Mouse (Mus musculus): ENCODE data around the gene Olfr483.

Olfr483 gene

DNA sequence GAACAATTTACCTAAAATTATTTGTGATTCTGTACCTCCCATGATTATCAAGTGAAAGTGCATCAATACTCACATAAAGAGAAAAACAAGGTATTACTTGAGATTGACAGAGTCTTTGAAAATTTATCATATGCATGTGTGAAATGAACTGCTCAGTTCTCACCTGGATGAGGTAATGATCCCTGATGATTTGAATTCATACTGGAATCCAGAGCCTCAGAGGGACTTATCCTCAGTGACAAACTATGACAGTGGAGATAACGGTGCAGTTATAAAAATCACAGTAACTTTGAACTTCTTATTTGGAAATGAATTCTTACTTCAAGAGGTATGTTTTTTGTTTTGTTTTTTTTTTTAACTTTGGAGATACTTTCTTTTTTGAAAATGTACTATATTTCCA is at the start of gene Olfr483:
Gene Olfr483 (plus strand): TSS at position 301 of the 400 bp plus-strand sequence.
- no peak for DNase-seq

DNA sequence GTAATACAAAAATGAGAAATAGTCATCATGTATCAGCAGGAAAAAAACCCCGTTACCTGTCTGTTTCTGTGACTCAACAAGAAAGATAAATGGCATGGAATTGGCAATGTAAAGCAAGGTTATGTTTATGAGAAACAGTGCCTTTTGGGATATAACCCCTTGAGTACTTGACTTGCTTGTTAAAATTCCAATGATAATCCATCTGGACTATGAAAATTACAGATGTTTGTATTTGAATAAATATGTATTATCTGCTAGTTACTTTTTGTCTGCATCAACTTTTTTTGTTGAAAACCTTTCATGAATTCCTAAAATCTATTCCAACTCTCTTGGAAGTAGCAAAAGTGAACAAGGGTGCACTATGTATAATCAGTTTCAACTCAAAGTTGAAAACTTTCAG is 33.4 kb upstream of the Olfr483 start, which contains the start of gene Olfr480:
Gene Olfr480 (minus strand): TSS at position 101 of the 400 bp plus-strand sequence.
- no peak for DNase-seq

DNA sequence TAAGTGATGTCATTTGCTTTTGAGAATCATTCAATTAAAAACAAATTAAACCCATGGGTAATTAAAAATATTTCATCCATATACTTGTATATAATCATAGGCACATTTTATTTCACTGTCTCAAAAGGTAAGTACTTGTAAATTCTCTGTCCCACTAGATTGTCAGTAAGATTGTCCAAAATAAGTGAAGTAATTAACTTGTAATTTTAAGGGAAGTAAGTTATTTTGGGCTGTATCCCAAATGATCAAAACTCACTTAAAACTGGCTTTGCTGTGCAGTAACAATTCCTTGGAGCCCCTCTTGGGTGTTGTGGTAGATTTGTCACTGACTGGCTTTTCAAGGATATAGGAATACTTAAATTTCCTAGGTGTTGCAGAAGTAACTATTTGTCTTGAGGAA is 21.1 kb upstream of the Olfr483 start, which contains the start of gene Olfr481:
Gene Olfr481 (plus strand): TSS at position 301 of the 400 bp plus-strand sequence.
- no peak for DNase-seq

DNA sequence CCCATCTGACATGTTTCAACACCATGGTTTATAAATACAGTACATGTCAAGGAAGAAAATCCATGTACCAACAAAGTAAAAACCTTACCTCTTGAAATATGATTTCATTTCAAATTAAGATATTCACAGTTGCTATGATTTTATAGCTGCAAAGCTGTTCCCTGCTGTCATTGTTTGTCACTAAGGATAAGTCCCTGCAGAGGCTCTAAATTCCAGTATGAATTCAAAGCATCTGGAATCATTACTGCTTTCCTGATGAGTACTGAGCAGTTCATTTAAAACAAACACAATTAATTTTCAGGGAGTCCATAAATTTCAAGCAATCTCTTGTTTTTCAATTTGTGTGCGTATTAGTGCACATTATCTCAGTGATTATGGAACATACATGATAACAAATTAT is 3.2 kb upstream of the Olfr483 start, which contains the start of gene Olfr482:
Gene Olfr482 (minus strand): TSS at position 101 of the 400 bp plus-strand sequence.
- DNase-seq = no peak

DNA sequence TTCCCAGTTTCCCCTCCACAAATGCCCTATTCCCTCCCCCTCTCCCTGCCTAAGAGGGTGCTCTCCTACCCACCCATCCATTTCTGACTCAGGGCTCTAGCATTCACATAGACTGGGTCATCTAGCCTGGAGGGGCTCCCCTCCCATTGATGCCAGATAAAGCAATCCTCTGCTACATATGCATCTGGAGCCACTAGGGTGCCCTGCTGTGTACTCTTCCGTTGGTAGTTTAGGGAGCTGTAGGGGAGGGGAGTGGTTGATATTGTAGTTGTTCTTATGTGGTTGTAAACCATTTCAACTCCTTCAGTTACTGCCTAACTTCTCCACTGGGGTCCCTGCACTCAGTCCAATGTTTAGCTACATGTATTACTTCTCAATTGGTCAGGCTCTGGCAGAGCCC is 20.0 kb downstream of the Olfr483 start:
- DNase-seq = no peak

DNA sequence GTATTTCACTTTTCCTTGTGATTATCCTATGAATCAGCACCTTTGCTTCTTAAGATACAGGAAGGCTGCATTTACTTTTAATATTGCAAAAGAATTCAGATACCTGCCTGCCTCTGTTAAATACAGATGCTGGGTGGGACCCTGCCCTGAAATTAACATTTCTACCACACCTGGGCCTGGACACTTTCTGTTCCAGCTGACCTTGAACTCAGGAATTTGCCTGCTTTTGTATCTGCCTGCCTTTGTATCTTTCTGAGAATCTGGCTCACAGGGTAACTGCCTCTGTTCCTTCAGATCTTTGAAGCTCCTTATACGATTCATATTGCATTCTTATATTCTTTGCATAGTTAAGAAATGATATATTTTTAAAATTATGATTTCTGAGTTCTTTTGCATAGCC is 20.8 kb downstream of the Olfr483 start:
- no peak for DNase-seq

DNA sequence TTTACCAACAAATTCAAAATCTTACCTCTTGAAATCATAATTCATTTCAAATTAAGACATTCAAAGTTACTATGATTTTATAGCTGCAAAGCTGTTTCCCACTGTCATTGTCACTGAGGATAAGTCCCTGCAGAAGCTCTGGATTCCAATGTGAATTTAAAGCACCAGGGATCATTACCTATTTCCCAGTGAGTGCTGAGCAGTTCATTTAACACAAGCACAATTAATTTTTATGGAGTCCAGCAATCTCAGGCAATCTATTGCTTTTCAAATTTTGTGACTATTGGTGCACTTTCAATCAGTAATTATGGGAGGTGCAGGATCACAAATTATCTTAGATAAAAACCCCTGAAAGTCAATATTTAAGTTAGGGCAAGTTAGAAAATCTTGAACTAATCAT is 26.7 kb downstream of the Olfr483 start, which contains the start of gene Olfr484:
Gene Olfr484 (minus strand): TSS at position 101 of the 400 bp plus-strand sequence.
- DNase-seq = no peak

Data from kidney, adult 8-10 months (tissue).